Mouse (Mus musculus): ENCODE measurements at regions not wholly inside any gene's neighbourhood (a gene's known extent, or its start where the extent isn't known, plus 50 kb on each side); places are given as distances from the start of the nearest gene placed in this dataset.

- peak; percentile 15 for DNase-seq (ENCODE audit: extremely low spot score)
Measured at GRCm38 (mm10) chr13:26080302-26080701, 689.7 kb downstream of the Hdgfl1 start.

- no peak for DNase-seq (ENCODE audit: extremely low spot score)
Measured at GRCm38 (mm10) chr13:26079362-26079761, 690.6 kb downstream of the Hdgfl1 start.

- DNase-seq (ENCODE audit: extremely low spot score): no peak
Measured at GRCm38 (mm10) chr13:26061322-26061721, 708.6 kb downstream of the Hdgfl1 start.

GRCm38 (mm10) chr13:26037699-26038098, 732.3 kb downstream of the Hdgfl1 start:
- no peak for DNase-seq (ENCODE audit: extremely low spot score)

- DNase-seq (ENCODE audit: extremely low spot score): peak; percentile 15
Measured at GRCm38 (mm10) chr13:26026386-26026785, 743.6 kb downstream of the Hdgfl1 start.

- no peak for DNase-seq (ENCODE audit: extremely low spot score)
Measured at GRCm38 (mm10) chr13:26024696-26025095, 745.3 kb downstream of the Hdgfl1 start.

GRCm38 (mm10) chr13:26020491-26020890, 749.5 kb downstream of the Hdgfl1 start:
- no peak for DNase-seq (ENCODE audit: extremely low spot score)

GRCm38 (mm10) chr13:26009131-26009530, 738.8 kb upstream of the Nrsn1 start:
- DNase-seq (ENCODE audit: extremely low spot score): no peak

GRCm38 (mm10) chr13:26004768-26005560, 734.7 kb upstream of the Nrsn1 start:
- no peak for DNase-seq (ENCODE audit: extremely low spot score)

GRCm38 (mm10) chr13:25993526-25993925, 723.2 kb upstream of the Nrsn1 start:
- no peak for DNase-seq (ENCODE audit: extremely low spot score)

- no peak for DNase-seq (ENCODE audit: extremely low spot score)
Measured at GRCm38 (mm10) chr13:25989067-25989756, 718.9 kb upstream of the Nrsn1 start.

- no peak for DNase-seq (ENCODE audit: extremely low spot score)
Measured at GRCm38 (mm10) chr13:25984535-25984934, 714.2 kb upstream of the Nrsn1 start.

GRCm38 (mm10) chr13:25983659-25984058, 713.4 kb upstream of the Nrsn1 start:
- no peak for DNase-seq (ENCODE audit: extremely low spot score)

GRCm38 (mm10) chr13:25978648-25979047, 708.3 kb upstream of the Nrsn1 start:
- no peak for DNase-seq (ENCODE audit: extremely low spot score)

- DNase-seq (ENCODE audit: extremely low spot score): no peak
Measured at GRCm38 (mm10) chr13:25958592-25958991, 688.3 kb upstream of the Nrsn1 start.

- no peak for DNase-seq (ENCODE audit: extremely low spot score)
Measured at GRCm38 (mm10) chr13:25958153-25958466, 687.8 kb upstream of the Nrsn1 start.

- no peak for DNase-seq (ENCODE audit: extremely low spot score)
Measured at GRCm38 (mm10) chr13:25957451-25958152, 687.3 kb upstream of the Nrsn1 start.

- DNase-seq (ENCODE audit: extremely low spot score): no peak
Measured at GRCm38 (mm10) chr13:25937631-25938030, 667.3 kb upstream of the Nrsn1 start.

- peak; percentile 15 for DNase-seq (ENCODE audit: extremely low spot score)
Measured at GRCm38 (mm10) chr13:25933783-25934182, 663.5 kb upstream of the Nrsn1 start.

GRCm38 (mm10) chr13:25933246-25933645, 662.9 kb upstream of the Nrsn1 start:
- DNase-seq (ENCODE audit: extremely low spot score): peak; percentile 15

- peak; percentile 83 for DNase-seq (ENCODE audit: extremely low spot score)
Measured at GRCm38 (mm10) chr13:25932810-25933209, 662.5 kb upstream of the Nrsn1 start.

GRCm38 (mm10) chr13:25932365-25932764, 662.1 kb upstream of the Nrsn1 start:
- DNase-seq (ENCODE audit: extremely low spot score): no peak

GRCm38 (mm10) chr13:25925685-25926084, 655.4 kb upstream of the Nrsn1 start:
- no peak for DNase-seq (ENCODE audit: extremely low spot score)
